In genomic region chr17:27389221-27390000, GRCm38 (mm10) we compare ENCODE assay signal across 14 mouse cellular contexts.
A peak's percentile ranks its signal among the peaks of the same experiment; 100 is the strongest.
DNase-seq lines count a peak whose midpoint lies in the region; ATAC-seq lines count a peak whose summit lies in the region.
"Had no signal": no experiment of that assay in that cellular context is flagged by ENCODE, and none has a peak within 500 bp of the region (broad histone marks: within the 10 kb centered on the region; RNA-seq: fewer than 3 reads in every experiment).

No protein-coding gene starts in this region.

- peaks cover 43% of the 10 kb centered on the region for H3K4me1 ChIP-seq in forebrain, embryonic 15.5 days
- H3K4me1 ChIP-seq in midbrain, embryonic 16.5 days (ENCODE audit: control insufficient read depth, insufficient read depth, low read length): peaks cover 25% of the 10 kb centered on the region

- no peak overlapping the region for H3K9ac ChIP-seq in forebrain, embryonic 15.5 days (replicated peaks)
- no peak overlapping the region for H3K9ac ChIP-seq in midbrain, embryonic 16.5 days (ENCODE audit: low read depth, low read length)
- H3K9ac ChIP-seq: embryonic facial prominence, embryonic 13.5 days; heart, embryonic 12.5 days had no signal

- DNase-seq in layer of hippocampus, adult 11-12 months (ENCODE audit: low spot score): peak; percentile 12
- DNase-seq in layer of hippocampus, postnatal 14 days (ENCODE audit: low spot score in 2 of 2): no peak
- DNase-seq in adrenal gland, adult 2 months: peak; percentile 79
- no peak for DNase-seq in lung, postnatal 36 days
- no peak for DNase-seq in left cerebral cortex, adult 8-10 months (ENCODE audit: low spot score in 2 of 2)
- DNase-seq in urinary bladder, adult 2 months (ENCODE audit: low spot score): no peak
- DNase-seq: cerebellum, adult 8-10 months; right cerebral cortex, postnatal 14 days had no signal

- H3K4me3 ChIP-seq in forebrain, embryonic 15.5 days: no peak overlapping the region
- H3K4me3 ChIP-seq in midbrain, embryonic 16.5 days (ENCODE audit: low read depth, low read length): no peak overlapping the region
- H3K4me3 ChIP-seq: embryonic facial prominence, embryonic 13.5 days; heart, embryonic 12.5 days had no signal

- 12% methylated on average over 13 of the region's 13 CpGs for WGBS in forebrain, embryonic 15.5 days
- 43% methylated on average over 13 of the region's 13 CpGs for WGBS in midbrain, embryonic 16.5 days

- peak overlapping the region; percentile 71 for H3K27ac ChIP-seq in forebrain, embryonic 15.5 days (replicated peaks)
- 0 out of 2 replicates have a peak overlapping the region, but pooled peaks have one; percentile 10 for H3K27ac ChIP-seq in midbrain, embryonic 16.5 days (ENCODE audit: low read length)
- H3K27ac ChIP-seq: embryonic facial prominence, embryonic 13.5 days; macrophage had no signal

- H3K36me3 ChIP-seq in forebrain, embryonic 15.5 days: no peaks in the 10 kb centered on the region
- no peaks in the 10 kb centered on the region for H3K36me3 ChIP-seq in midbrain, embryonic 16.5 days (ENCODE audit: control insufficient read depth, insufficient read depth, low read length)
- H3K36me3 ChIP-seq: embryonic facial prominence, embryonic 13.5 days; heart, embryonic 12.5 days had no signal

- H3K27me3 ChIP-seq in forebrain, embryonic 15.5 days: no peaks in the 10 kb centered on the region
- no peaks in the 10 kb centered on the region for H3K27me3 ChIP-seq in midbrain, embryonic 16.5 days (ENCODE audit: control insufficient read depth, insufficient read depth, low read depth, low read length)
- H3K27me3 ChIP-seq: embryonic facial prominence, embryonic 13.5 days had no signal

- H3K9me3 ChIP-seq in forebrain, embryonic 15.5 days: no peaks in the 10 kb centered on the region
- no peaks in the 10 kb centered on the region for H3K9me3 ChIP-seq in midbrain, embryonic 16.5 days (replicated peaks; ENCODE audit: control insufficient read depth, low read length, poor library complexity, severe bottlenecking)
- H3K9me3 ChIP-seq: embryonic facial prominence, embryonic 13.5 days had no signal

- ATAC-seq in forebrain, embryonic 15.5 days (replicated peaks): peak; percentile 74
- no peak for ATAC-seq in midbrain, embryonic 16.5 days
- ATAC-seq: inflammation-experienced regulatory T-cells, adult 6 months had no signal

- H3K4me2 ChIP-seq in forebrain, embryonic 15.5 days (replicated peaks): no peak overlapping the region
- no peak overlapping the region for H3K4me2 ChIP-seq in midbrain, embryonic 16.5 days (ENCODE audit: low read length)
- H3K4me2 ChIP-seq: embryonic facial prominence, embryonic 13.5 days; heart, embryonic 12.5 days had no signal

Comparison
In these comparisons a context has a peak if more than half of its experiments do, and no peak if none do; other contexts are left out.
1. DNase-seq: peak in layer of hippocampus, adult 11-12 months (single experiment) and adrenal gland, adult 2 months (single experiment); none in layer of hippocampus, postnatal 14 days (0 of 2), lung, postnatal 36 days (single experiment), left cerebral cortex, adult 8-10 months (0 of 2) and urinary bladder, adult 2 months (single experiment).